Mouse (Mus musculus): ENCODE measurements around the gene Vps26b. TPM values are rescaled to one million over a fixed set of nuclear protein-coding genes. Genes with fewer than 3 reads are reported as not detected.

Vps26b gene
- polyA plus RNA-seq, 1 experiment from 2014 or later = 7.3 TPM

DNA sequence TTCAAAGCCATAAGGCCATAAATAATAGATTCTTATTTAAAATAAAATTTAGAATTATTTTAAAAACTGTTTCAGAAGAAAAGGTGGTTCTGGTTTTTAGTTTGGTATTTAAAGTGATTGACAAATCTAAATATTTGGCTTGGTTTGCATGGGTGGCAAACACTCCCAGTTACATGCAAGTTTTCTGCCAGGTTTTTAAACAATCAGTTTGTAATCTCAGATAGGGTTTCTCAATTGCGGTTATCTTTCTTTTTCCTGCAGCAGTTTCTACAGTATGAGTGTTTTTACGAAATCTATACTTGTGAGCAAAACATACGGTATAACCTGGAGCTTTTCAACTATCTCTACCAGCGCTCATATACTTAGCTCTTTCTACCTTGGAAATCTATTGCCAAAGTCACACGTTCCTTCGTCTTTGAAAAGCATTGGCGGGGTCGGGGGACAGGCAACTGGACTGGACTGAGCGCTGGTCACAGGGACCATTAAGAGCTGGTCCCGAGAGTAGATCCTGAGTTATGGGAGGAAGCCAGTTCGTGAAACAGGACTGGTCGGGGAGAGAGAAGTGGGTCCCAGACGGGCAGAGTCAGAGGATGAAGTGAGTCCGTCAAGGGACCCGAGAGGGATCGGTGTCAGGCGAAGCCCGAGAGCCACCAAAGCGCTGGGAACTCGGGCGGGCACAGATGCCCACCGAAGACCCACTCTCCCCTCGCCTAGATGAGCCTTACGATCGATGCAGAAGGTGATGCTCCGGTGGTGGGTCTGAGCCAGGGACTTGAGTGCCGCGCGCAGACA lies 31.0 kb downstream of the Vps26b start:
- H3K27me3 ChIP-seq (ENCODE audit: insufficient read depth, low read length) = no peaks in the 10 kb centered on the region
- no peaks in the 10 kb centered on the region for H3K9me3 ChIP-seq (ENCODE audit: low read length)
- peak overlapping the region; percentile 82 for H3K9ac ChIP-seq (replicated peaks)
- H3K4me2 ChIP-seq (ENCODE audit: low read depth, low read length) = peak overlapping the region; percentile 98
- peak overlapping the region; percentile 78 for H3K4me3 ChIP-seq (ENCODE audit: low read depth, low read length)
- ATAC-seq (peak; percentile 47), DNase-seq (no peak)
- H3K4me1 ChIP-seq (ENCODE audit: insufficient read depth) = peaks cover 24% of the 10 kb centered on the region
- TF ChIP-seq EP300 (IDR thresholded peaks at IDR 0.05; ENCODE audit: low read depth) = no peak
- no peak for TF ChIP-seq CTCF (IDR thresholded peaks at IDR 0.05; ENCODE audit: low read depth)
- peak overlapping the region; percentile 81 for H3K27ac ChIP-seq (ENCODE audit: low read depth)
- H3K36me3 ChIP-seq (replicated peaks; ENCODE audit: insufficient read depth, low read length) = peaks cover 6% of the 10 kb centered on the region
- WGBS (ENCODE audit: insufficient replicate concordance) = under 1% methylated on average over 29 of the region's 29 CpGs

DNA sequence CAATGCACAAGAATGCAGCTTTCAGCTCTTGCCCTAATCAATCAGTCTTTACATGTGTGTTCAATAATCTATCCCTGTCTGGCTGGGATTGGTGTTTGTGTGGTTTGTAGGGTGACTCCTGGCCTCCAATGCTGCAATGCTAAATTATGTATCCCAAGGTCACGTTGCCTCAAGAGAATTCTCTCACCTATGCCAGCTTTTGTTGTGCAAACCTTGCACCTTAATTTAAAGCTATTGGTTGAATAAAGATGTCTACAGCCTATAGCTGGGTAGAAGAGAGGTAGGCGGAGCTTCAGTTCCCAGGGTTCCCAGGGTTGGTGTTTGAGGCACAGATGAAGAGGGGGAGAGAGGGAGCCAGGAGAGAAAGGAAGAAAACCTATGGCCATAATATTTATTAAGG lies 32.4 kb downstream of the Vps26b start:
- no peak for DNase-seq
- Histone ChIP-seq H3K9ac (replicated peaks) (no peak overlapping the region), H3K4me3 (ENCODE audit: low read depth, low read length) (no peak overlapping the region), H3K27me3 (ENCODE audit: insufficient read depth, low read length) (no peaks in the 10 kb centered on the region), H3K4me1 (ENCODE audit: insufficient read depth) (peaks cover 24% of the 10 kb centered on the region), H3K4me2 (ENCODE audit: low read depth, low read length) (peak overlapping the region; percentile 98; the same call in 1 of the 2 replicates), H3K27ac (ENCODE audit: low read depth) (0 out of 2 replicates have a peak overlapping the region, but pooled peaks have one; percentile 29), H3K36me3 (replicated peaks; ENCODE audit: insufficient read depth, low read length) (no peaks in the 10 kb centered on the region), H3K9me3 (ENCODE audit: low read length) (no peaks in the 10 kb centered on the region)
- 81% methylated on average over 2 of the region's 2 CpGs for WGBS (ENCODE audit: insufficient replicate concordance)
- no peak for TF ChIP-seq CTCF (IDR thresholded peaks at IDR 0.05; ENCODE audit: low read depth)
- TF ChIP-seq EP300 (IDR thresholded peaks at IDR 0.05; ENCODE audit: low read depth) = no peak
- ATAC-seq = no peak

DNA sequence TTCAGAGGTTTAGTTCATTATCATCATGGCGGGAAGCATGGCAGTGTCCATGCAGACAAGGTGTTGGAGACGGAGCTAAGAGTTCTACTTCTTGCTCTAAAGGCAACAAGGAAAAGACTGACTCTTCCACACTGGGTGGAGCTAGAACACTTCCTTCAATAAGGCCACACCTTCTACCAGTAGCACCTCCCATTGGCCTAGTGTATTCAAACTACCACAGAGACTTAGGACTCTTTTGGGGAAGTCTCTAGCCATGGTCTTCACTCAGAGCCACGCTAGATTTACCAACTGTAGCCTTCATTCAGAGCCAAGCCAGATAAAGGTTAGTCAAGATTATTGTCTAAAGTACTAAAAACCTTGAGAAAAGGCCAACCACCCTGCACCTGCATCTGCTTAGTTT lies 32.8 kb downstream of the Vps26b start:
- no peak for DNase-seq
- Histone ChIP-seq H3K4me1 (ENCODE audit: insufficient read depth) (peaks cover 24% of the 10 kb centered on the region), H3K4me3 (ENCODE audit: low read depth, low read length) (no peak overlapping the region), H3K36me3 (replicated peaks; ENCODE audit: insufficient read depth, low read length) (no peaks in the 10 kb centered on the region), H3K27me3 (ENCODE audit: insufficient read depth, low read length) (no peaks in the 10 kb centered on the region), H3K9me3 (ENCODE audit: low read length) (no peaks in the 10 kb centered on the region), H3K27ac (ENCODE audit: low read depth) (no peak overlapping the region), H3K4me2 (ENCODE audit: low read depth, low read length) (no peak overlapping the region; the same call in 1 of the 2 replicates), H3K9ac (replicated peaks) (no peak overlapping the region)
- WGBS (ENCODE audit: insufficient replicate concordance) = 72% methylated on average over 3 of the region's 3 CpGs
- no peak for ATAC-seq
- no peak for TF ChIP-seq CTCF (IDR thresholded peaks at IDR 0.05; ENCODE audit: low read depth)
- TF ChIP-seq EP300 (IDR thresholded peaks at IDR 0.05; ENCODE audit: low read depth) = no peak

DNA sequence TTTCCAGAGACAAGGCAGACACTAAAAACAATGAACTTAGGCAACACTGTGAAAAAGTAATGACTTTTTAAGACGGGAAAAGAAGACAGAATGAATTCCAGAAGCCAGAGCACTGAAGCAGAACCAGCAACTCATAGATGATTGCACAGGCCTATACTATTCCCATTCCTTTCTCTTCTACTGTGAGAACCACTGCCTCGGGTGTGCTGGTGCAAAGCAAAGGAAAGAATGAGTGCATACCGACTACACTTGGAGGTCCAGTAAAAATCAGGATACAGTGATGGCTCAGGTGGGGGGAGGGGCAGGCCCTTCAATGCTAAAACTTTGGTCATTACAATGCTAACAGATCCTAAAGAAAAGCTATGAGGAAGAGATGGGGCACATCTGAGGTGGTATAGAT lies 36.0 kb downstream of the Vps26b start:
- no peak overlapping the region for H3K27ac ChIP-seq (ENCODE audit: low read depth)
- no peak overlapping the region for H3K4me3 ChIP-seq (ENCODE audit: low read depth, low read length)
- H3K4me1 ChIP-seq (ENCODE audit: insufficient read depth) = peaks cover 11% of the 10 kb centered on the region
- ATAC-seq (no peak), DNase-seq (no peak)
- no peaks in the 10 kb centered on the region for H3K9me3 ChIP-seq (ENCODE audit: low read length)
- H3K36me3 ChIP-seq (replicated peaks; ENCODE audit: insufficient read depth, low read length) = peaks cover 23% of the 10 kb centered on the region
- H3K27me3 ChIP-seq (ENCODE audit: insufficient read depth, low read length) = no peaks in the 10 kb centered on the region
- no peak overlapping the region for H3K4me2 ChIP-seq (ENCODE audit: low read depth, low read length)
- WGBS (ENCODE audit: insufficient replicate concordance) = 78% methylated on average over 3 of the region's 3 CpGs
- H3K9ac ChIP-seq (replicated peaks) = no peak overlapping the region
- TF ChIP-seq EP300 (IDR thresholded peaks at IDR 0.05; ENCODE audit: low read depth) (no peak), CTCF (IDR thresholded peaks at IDR 0.05; ENCODE audit: low read depth) (no peak)

DNA sequence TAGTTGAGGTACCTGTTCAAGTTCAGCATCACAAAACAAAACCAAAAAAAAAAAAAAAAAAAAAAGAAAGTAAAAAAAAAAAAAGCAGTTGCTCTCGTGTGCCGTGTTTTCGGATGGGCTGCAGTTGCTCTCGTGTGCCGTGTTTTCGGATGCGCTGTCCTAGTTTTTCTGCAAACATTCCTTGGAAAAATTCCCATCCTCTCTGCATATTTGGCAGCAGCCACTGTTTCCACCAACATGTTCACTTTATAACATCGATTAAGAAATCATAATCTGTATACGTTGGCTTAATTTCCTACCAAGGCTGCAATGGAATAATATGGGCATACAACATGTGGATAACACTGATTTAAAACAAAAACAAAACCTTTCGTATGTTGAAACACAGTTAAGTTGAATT lies 36.7 kb downstream of the Vps26b start:
- no peak for TF ChIP-seq EP300 (IDR thresholded peaks at IDR 0.05; ENCODE audit: low read depth)
- no peak for TF ChIP-seq CTCF (IDR thresholded peaks at IDR 0.05; ENCODE audit: low read depth)
- Histone ChIP-seq H3K27ac (ENCODE audit: low read depth) (no peak overlapping the region), H3K9me3 (ENCODE audit: low read length) (no peaks in the 10 kb centered on the region), H3K4me3 (ENCODE audit: low read depth, low read length) (no peak overlapping the region), H3K36me3 (replicated peaks; ENCODE audit: insufficient read depth, low read length) (peaks cover 23% of the 10 kb centered on the region), H3K27me3 (ENCODE audit: insufficient read depth, low read length) (no peaks in the 10 kb centered on the region), H3K4me1 (ENCODE audit: insufficient read depth) (peaks cover 9% of the 10 kb centered on the region), H3K9ac (replicated peaks) (no peak overlapping the region), H3K4me2 (ENCODE audit: low read depth, low read length) (no peak overlapping the region)
- DNase-seq (no peak), ATAC-seq (no peak)
- WGBS (ENCODE audit: insufficient replicate concordance) = 88% methylated on average over 10 of the region's 10 CpGs

DNA sequence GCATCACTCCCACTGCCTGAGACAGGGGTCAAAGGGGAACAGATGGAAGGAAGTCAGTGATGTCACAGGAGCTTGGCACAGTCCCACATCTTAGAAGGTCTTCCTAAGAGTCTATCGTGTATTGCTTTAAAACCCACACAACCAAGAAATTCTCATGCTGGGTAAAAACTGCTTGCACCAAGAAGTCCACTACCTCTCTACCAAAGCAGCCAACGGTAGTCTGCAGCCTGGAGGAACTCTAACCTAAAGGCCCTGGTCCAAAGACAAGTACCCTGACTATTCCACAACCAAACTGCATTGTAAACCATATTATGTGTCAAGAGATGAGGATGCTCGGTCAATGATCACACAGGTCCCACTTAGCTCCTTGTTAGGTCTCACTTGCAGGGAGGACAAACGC lies 39.7 kb downstream of the Vps26b start:
- no peak overlapping the region for H3K4me3 ChIP-seq (ENCODE audit: low read depth, low read length)

More for the DNA sequence above, 39.7 kb downstream of the Vps26b start:
- no peak overlapping the region for H3K27ac ChIP-seq (ENCODE audit: low read depth)
- H3K36me3 ChIP-seq (replicated peaks; ENCODE audit: insufficient read depth, low read length) = peaks cover 32% of the 10 kb centered on the region
- H3K9me3 ChIP-seq (ENCODE audit: low read length) = no peaks in the 10 kb centered on the region
- DNase-seq = no peak
- no peak for ATAC-seq
- no peak overlapping the region for H3K9ac ChIP-seq (replicated peaks)
- H3K4me2 ChIP-seq (ENCODE audit: low read depth, low read length) = no peak overlapping the region
- 84% methylated on average over 4 of the region's 4 CpGs for WGBS (ENCODE audit: insufficient replicate concordance)
- no peak for TF ChIP-seq EP300 (IDR thresholded peaks at IDR 0.05; ENCODE audit: low read depth)
- TF ChIP-seq CTCF (IDR thresholded peaks at IDR 0.05; ENCODE audit: low read depth) = no peak
- H3K4me1 ChIP-seq (ENCODE audit: insufficient read depth) = no peaks in the 10 kb centered on the region
- no peaks in the 10 kb centered on the region for H3K27me3 ChIP-seq (ENCODE audit: insufficient read depth, low read length)
